Mouse (Mus musculus) ES-Bruce4 (cell line): ENCODE measurements around the gene Rtl5.

ENCODE experiments used
- CTCF ChIP-seq: IDR thresholded peaks from one replicate; pipeline ENCODE4 v1.8.1; 2011; ENCODE audit warnings: low read depth, low read length
- EP300 ChIP-seq: IDR thresholded peaks from 2 replicates; pipeline ENCODE4 v1.6.1; 2011; ENCODE audit warnings: low read depth, low read length; ENCODE audit not compliant: insufficient read depth
- POLR2A ChIP-seq: IDR thresholded peaks from one replicate; pipeline ENCODE4 v1.8.1; 2011; ENCODE audit warnings: low read length; ENCODE audit not compliant: insufficient read depth

DNA sequence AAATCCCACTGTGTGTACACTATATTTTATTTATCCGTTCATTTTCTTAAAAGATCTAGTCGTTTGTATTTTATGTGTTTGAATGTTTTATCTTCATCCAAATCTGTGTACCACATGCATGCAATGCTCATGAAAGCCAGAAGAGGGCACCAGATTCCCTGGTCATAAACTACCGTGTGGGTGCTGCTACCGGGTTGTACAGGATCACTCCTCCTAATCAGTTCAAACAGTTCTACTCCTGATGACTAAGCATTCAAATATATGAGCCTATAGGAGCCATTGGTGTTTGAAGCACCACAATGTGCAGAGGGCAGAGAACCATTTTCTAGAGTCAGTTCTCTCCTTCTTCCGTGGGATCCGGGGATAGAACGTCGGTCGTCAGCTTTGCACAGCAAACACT is 11.7 kb downstream of the Rtl5 start:
- TF ChIP-seq CTCF (peak; percentile 22), EP300 (no peak), POLR2A (no peak)
